Comparison of ENCODE assay signal across 29 mouse cellular contexts in the genomic region with DNA sequence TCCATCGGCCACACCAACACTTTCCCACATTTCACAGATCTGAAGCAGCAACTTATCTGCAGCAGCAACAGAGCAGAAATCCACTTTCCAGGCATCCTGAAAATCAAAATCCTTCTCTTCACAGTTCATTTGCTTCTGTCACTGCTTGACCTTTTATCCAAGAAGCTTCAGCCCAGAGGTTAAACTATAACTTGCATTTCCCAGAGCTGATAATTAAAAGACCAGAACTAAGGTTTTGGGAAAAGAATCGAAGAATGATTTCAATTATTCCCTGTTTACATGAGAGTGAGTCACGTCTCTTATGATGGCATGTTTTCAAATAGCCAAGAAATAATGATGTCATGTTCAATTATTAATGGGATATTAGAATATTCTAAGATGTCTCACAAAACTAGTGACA. TPM values are rescaled to one million over a fixed set of nuclear protein-coding genes. Genes with fewer than 3 reads are reported as not detected.
"Had no signal": no experiment of that assay in that cellular context is flagged by ENCODE, and none has a peak within 500 bp of the region (broad histone marks: within the 10 kb centered on the region; RNA-seq: fewer than 3 reads in every experiment).

Gene Ugt2b37 (minus strand): TSS at position 129 of the 400 bp plus-strand sequence.

RNA-seq across cellular contexts. Expression of gene Ugt2b37, which starts in this region (rescaled TPM):
- total RNA-seq: common myeloid progenitor, adult 5-6 weeks; forebrain, postnatal 0 days; gastrocnemius, adult 18-20 months; gastrocnemius, adult 2 months; gastrocnemius, adult 8-10 months; gastrocnemius, postnatal 10 days; gastrocnemius, postnatal 14 days; gastrocnemius, postnatal 25 days; gastrocnemius, postnatal 36 days; gastrocnemius, postnatal 4 days; granulocyte monocyte progenitor cell, adult 5-6 weeks had no signal
- polyA plus RNA-seq: cerebellum, adult 2 months; cortical plate, adult 2 months; embryonic facial prominence, embryonic 10.5 days; embryonic facial prominence, embryonic 11.5 days; embryonic facial prominence, embryonic 12.5 days; embryonic facial prominence, embryonic 13.5 days; embryonic facial prominence, embryonic 14.5 days; embryonic facial prominence, embryonic 15.5 days; erythroblast, embryonic 14.5 days; forebrain, embryonic 10.5 days; forebrain, embryonic 11.5 days; forebrain, embryonic 12.5 days; forebrain, embryonic 13.5 days; forebrain, embryonic 14.5 days; forebrain, embryonic 15.5 days; forebrain, embryonic 16.5 days; forebrain, postnatal 0 days; frontal cortex, adult 2 months; gonadal fat pad, adult 2 months had no signal
